Mouse (Mus musculus) gastrocnemius, adult 2 months (tissue): Measurements from ENCODE around the gene Rpl11. TPM values are rescaled to one million over a fixed set of nuclear protein-coding genes. Genes with fewer than 3 reads are reported as not detected.
"Not testable (repeated sequence)": the region's sequence is repeated elsewhere in the genome, so short reads cannot be mapped to it uniquely, and the experiment has no call there.

Source experiments
- DNase-seq: peaks from one replicate; pipeline ENCODE4 v3.0.0; 2022
- H3K27ac ChIP-seq: fragments of 200-600 bp; 2 replicates; pipeline ENCODE4 v1.8.1; 2022; ENCODE audit warnings: mild to moderate bottlenecking
- H3K4me3 ChIP-seq: fragments of 200-600 bp; 2 replicates; pipeline ENCODE4 v1.8.1; 2022; ENCODE audit warnings: mild to moderate bottlenecking, moderate library complexity
- CTCF ChIP-seq: fragments of 200-600 bp; IDR thresholded peaks from 2 replicates; pipeline ENCODE4 v1.8.1; 2022; ENCODE audit warnings: antibody characterized with exemption, mild to moderate bottlenecking, moderate library complexity
- intact Hi-C: fragments of 180-260 bp; cut with DNase I; formaldehyde crosslinking; loops from one replicate; pipeline ENCODE4 v1.15.1; 2025
- total RNA-seq, 2 experiments: library from RNA; stranded (reverse); gene quantifications; 2 replicates each; pipeline ENCODE4 v1.2.3; 2021

The Rpl11 gene
- total RNA-seq, 2 experiments from 2014 or later: 215 to 256 TPM

GRCm38 (mm10) chr4:136088364-136088763 is 35.1 kb upstream of the Rpl11 start:
- TF ChIP-seq CTCF: no peak
- DNase-seq: no peak
- Histone ChIP-seq H3K27ac (no peak overlapping the region), H3K4me3 (no peak overlapping the region)
- intact Hi-C loops: no loop called here

DNA sequence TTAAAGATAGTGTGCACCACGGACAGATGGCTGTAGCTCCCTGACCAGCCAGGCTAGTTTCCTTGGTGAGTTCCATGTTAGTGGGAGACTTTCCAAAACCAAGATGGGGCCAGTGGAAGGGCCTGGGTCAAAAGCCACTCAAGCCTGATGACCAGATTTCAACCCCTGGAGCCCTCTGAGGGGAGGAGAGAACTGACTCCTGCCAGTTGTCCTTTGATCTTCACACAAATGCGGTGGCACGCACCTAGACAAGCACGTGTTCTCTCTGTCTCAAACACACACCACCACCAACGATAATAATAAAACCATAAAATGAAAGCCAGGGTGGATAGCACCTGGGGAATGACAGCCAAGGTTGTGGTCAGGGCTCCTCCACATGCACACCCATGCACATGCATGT is 34.0 kb upstream of the Rpl11 start:
- intact Hi-C loops: no loop called here

DNA sequence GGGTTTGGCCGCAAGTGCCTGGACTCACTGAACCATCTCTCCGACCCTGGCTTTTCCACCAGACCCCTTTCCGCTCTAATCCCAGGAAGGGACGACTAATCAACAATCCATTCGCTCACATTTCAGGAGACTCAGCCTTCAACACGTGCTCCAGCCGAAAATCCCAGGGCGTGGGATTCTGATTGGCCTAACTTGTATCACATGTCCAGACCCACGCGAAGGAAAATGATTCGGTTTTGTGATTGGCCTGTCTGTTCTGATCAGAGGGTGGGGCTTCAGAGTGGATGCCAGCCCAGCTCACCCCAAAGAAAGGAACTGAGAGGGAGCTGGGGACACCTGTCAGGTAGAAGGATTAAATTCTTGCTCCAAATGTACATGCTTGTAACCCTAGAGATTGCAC is 31.6 kb upstream of the Rpl11 start:
- no peak for TF ChIP-seq CTCF
- intact Hi-C loops: no loop called here
- Histone ChIP-seq H3K4me3 (no peak overlapping the region), H3K27ac (no peak overlapping the region)
- no peak for DNase-seq

More for the DNA sequence above, 34.0 kb upstream of the Rpl11 start:
- no peak overlapping the region for H3K27ac ChIP-seq
- no peak for TF ChIP-seq CTCF
- no peak overlapping the region for H3K4me3 ChIP-seq
- no peak for DNase-seq

DNA sequence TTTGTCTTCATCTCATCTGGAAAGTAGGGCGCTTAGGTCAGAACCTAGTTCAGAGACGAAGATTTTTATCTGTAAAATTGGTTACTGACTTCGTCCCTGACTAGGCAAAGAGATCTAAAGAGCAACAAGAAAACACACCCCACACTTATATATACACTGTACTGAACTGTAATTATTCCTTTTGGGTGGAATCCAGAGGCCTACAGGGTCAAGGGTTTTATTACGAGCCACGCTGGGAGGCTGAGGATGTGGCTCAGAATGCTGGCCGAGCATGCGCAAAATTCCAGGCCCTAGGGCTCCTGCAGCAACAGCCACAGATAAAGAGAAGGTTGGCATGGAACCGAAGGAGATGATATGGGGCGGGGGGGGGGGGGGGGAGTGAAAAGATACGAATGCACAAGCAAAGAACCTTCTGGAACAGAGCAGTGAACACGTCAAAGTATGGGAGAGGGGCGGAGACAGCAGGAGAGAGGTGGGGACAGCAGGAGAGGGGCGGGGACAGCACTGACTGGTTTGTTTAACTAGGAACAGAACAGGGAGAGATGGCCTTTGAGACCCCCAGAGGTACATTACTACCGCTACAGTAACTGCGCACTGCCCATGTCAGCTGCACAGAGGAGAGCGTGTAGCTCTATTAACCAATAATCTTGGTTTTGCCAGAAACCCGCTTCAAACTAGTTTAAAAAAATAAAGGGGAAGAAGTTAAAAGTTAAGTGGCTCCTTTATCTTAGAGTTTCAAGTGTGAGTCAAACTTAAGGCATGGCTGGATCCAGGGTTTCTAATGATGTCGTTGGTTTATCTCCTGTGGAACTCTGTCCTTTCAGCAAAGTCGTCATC is 30.3 kb upstream of the Rpl11 start:
- DNase-seq: no peak
- TF ChIP-seq CTCF: no peak
- intact Hi-C loops: no loop called here
- no peak overlapping the region for H3K27ac ChIP-seq
- no peak overlapping the region for H3K4me3 ChIP-seq

DNA sequence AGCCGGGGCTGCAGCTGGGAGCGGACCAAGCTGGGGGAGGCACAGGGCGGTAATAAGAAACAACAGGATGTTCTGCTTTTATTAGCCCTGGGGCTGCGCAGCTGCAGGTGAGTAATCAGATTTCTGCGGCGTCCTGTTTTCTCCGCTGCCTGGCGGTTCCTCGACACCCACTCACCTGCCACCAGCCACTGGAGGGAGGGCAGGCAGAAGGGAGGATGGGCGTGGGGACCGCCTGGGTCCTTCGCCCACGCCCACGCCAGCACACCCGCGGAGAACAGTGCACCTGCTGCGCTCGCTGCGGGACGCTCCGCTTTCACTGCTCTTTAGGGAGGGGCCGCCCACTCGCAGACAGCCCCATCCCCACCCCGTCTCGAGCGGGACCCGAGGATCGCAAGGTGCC is 28.5 kb upstream of the Rpl11 start:
- no peak for DNase-seq

DNA sequence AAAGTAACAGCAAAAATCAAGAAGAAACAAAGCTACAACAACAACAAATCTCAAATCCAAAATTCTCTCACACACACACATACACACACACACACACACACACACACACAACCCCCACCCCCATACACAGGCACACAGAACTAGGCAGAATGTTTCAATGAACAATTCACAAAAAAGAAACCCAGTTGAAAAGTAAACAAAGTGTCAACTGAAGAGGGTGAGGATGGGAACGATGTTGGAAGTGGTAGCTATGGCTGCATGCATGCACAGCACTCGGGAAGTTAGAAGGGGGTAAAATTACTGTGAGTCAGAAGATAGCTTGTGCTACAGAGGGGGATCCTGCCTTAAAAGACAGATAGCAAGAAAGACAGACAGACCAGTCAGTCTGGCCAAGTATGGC is 25.4 kb upstream of the Rpl11 start:
- no peak for TF ChIP-seq CTCF
- intact Hi-C loops: no loop called here
- no peak for DNase-seq
- H3K4me3 ChIP-seq: no peak overlapping the region
- H3K27ac ChIP-seq: no peak overlapping the region

More for the DNA sequence above, 28.5 kb upstream of the Rpl11 start:
- TF ChIP-seq CTCF: no peak
- H3K4me3 ChIP-seq: peak overlapping the region; percentile 53
- no peak overlapping the region for H3K27ac ChIP-seq
- intact Hi-C loops: no loop called here

- intact Hi-C loops: no loop called here
- Histone ChIP-seq H3K27ac (no peak overlapping the region), H3K4me3 (no peak overlapping the region)
- no peak for DNase-seq
- no peak for TF ChIP-seq CTCF
These were observed 23.7 kb upstream of the Rpl11 start for GRCm38 (mm10) chr4:136076776-136077538.

DNA sequence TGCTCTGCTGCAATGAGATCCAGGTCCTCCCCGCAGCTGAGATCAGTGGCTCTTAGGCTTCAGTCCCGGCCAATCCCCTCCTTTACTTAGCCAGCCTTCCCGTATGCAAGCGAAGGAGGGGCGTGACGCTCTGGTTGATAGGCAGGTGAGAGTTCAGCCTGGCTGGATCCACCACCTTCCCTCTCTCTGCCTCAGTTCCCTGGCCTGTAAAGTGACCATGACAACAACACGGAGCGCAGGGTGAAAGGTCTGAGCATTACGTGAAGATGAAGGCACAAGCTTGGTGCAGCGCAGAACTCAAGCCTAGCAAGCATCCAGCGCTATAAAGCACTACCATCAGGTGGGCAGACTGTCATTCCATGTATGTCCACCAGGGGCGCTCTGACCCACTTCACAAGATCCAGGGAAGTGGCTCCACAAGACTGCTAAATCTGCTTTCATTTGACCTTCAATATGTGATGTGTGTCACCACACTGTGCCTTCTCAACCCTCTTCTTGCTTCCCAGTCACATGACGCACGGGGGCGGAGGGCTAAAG is 18.0 kb upstream of the Rpl11 start:
- no peak overlapping the region for H3K27ac ChIP-seq
- intact Hi-C loops: loop anchor here (2.0 kb wide), 1 partner anchor 78 kb away; no protein-coding TSS in a partner anchor
- DNase-seq: peak; percentile 77
- peak; percentile 96 for TF ChIP-seq CTCF
- H3K4me3 ChIP-seq: no peak overlapping the region

GRCm38 (mm10) chr4:136070592-136070991 is 17.4 kb upstream of the Rpl11 start:
- no peak for TF ChIP-seq CTCF
- Histone ChIP-seq H3K27ac (no peak overlapping the region), H3K4me3 (no peak overlapping the region)
- intact Hi-C loops: loop anchor here (1.0 to 2.0 kb wide), 2 partner anchors 78 to 90 kb away; no protein-coding TSS in a partner anchor
- no peak for DNase-seq

- peak overlapping the region; percentile 21; the same call in 1 of the 2 replicates for H3K4me3 ChIP-seq
- H3K27ac ChIP-seq: peak overlapping the region; percentile 49; the same call in 1 of the 2 replicates
- peak; percentile 94 for TF ChIP-seq CTCF
- peak; percentile 88 for DNase-seq
- intact Hi-C loops: loop anchor here (1.0 to 2.0 kb wide), 2 partner anchors 79 to 90 kb away; no protein-coding TSS in a partner anchor
These were observed 16.7 kb upstream of the Rpl11 start for GRCm38 (mm10) chr4:136069954-136070353.

- no peak overlapping the region for H3K4me3 ChIP-seq
- intact Hi-C loops: no loop called here
- no peak overlapping the region for H3K27ac ChIP-seq
- DNase-seq: no peak
- no peak for TF ChIP-seq CTCF
These were observed 16.1 kb upstream of the Rpl11 start for GRCm38 (mm10) chr4:136069313-136069712.

DNA sequence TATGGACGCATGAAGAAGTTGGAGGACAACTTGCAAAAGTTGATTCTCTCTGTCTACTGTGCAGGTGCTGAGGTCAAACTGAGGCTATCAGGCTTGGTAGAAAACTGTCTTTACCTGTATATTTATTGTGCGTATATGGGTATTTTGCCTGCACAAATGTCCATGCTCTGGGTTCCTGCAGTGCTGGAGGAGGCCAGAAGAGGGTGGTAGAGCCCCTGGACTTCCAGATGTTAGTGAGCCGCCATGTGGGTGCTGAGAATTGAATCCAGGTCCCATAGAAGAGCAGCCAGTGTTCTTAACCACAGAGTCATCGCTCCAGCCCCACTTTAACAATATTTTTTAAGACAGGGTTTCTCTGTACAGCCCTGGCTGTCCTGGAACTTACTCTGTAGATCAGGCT is 9.9 kb upstream of the Rpl11 start:
- intact Hi-C loops: no loop called here

DNA sequence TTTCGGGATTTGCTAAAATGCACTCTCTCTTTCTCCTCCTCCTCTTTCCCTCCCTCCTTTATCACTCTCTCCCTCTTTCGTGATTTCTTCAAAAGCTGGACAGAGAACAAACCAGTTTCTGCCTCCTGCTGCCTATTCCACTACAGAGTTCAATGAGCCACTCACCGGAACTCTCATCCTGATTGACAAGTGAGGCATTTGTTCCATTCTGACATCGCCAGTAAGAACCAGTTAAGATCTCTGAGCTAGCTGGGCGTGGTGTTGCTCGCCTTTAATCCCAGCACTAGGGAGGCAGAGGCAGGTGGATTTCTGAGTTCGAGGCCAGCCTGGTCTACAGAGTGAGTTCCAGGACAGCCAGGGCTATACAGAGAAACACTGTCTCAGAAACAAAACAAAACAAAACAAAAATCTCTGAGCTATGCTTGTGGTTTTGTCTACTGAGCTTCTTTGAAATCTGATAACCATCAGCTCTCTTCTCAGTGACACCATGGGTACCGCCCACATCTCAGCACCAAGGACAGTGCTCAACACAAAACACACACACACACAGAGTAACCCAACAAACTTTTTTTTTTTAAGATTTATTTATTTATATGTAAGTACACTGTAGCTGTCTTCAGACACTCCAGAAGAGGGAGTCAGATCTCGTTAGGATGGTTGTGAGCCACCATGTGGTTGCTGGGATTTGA is 6.7 kb upstream of the Rpl11 start:
- not testable (repeated sequence) for DNase-seq, H3K27ac ChIP-seq, H3K4me3 ChIP-seq
- intact Hi-C loops: loop anchor here (5.0 kb wide), 1 partner anchor 53 kb away; no protein-coding TSS in a partner anchor

More for the DNA sequence above, 9.9 kb upstream of the Rpl11 start:
- Histone ChIP-seq H3K4me3 (no peak overlapping the region), H3K27ac (no peak overlapping the region)
- TF ChIP-seq CTCF: no peak; the same call in 1 of the 2 replicates
- no peak for DNase-seq
